Mouse (Mus musculus) myocyte (in vitro differentiated cells): ENCODE measurements at regions not wholly inside any gene's neighbourhood (a gene's known extent, or its start where the extent isn't known, plus 50 kb on each side); places are given as distances from the start of the nearest gene placed in this dataset.

Experiments used
- H3K27me3 ChIP-seq: one replicate; pipeline ENCODE4 v1.6.1; 2011; ENCODE audit not compliant: control insufficient read depth, insufficient read depth, insufficient read length
- H3K36me3 ChIP-seq: one replicate; pipeline ENCODE4 v1.6.1; 2011; ENCODE audit not compliant: control insufficient read depth, insufficient read depth
- H3K4me2 ChIP-seq: one replicate; pipeline ENCODE4 v1.6.1; 2011; ENCODE audit warnings: low read depth, control low read depth
- H3K4me3 ChIP-seq: one replicate; pipeline ENCODE4 v1.5.1; 2011; ENCODE audit warnings: mild to moderate bottlenecking, control low read depth, moderate library complexity
- H3K79me2 ChIP-seq: one replicate; pipeline ENCODE4 v1.6.1; 2011; ENCODE audit not compliant: control insufficient read depth, insufficient read depth
- H3ac ChIP-seq: one replicate; pipeline ENCODE4 v1.6.1; 2011; ENCODE audit not compliant: control insufficient read depth, insufficient read length
- CEBPB ChIP-seq: IDR thresholded peaks from 2 replicates; pipeline ENCODE4 v1.6.1; 2011; ENCODE audit warnings: mild to moderate bottlenecking, moderate library complexity; ENCODE audit not compliant: poor library complexity, insufficient read depth, severe bottlenecking
- E2F4 ChIP-seq: IDR thresholded peaks from one replicate; pipeline ENCODE4 v1.6.1; 2011; ENCODE audit warnings: mild to moderate bottlenecking, control low read depth, moderate library complexity; ENCODE audit not compliant: insufficient read depth
- MAX ChIP-seq: IDR thresholded peaks from one replicate; pipeline ENCODE4 v1.6.1; 2011; ENCODE audit warnings: low read depth, mild to moderate bottlenecking, control low read depth
- MYOD1 ChIP-seq, 3 experiments: IDR thresholded peaks; one replicate each; pipeline ENCODE4 v1.6.1; 2011; ENCODE audit warnings: control low read depth in 2 of 3, low read depth in 2 of 3, mild to moderate bottlenecking in 2 of 3, moderate library complexity in 1 of 3; ENCODE audit not compliant: insufficient read length in 2 of 3, control insufficient read depth in 1 of 3
- MYOG ChIP-seq, 3 experiments: IDR thresholded peaks; one replicate each; pipeline ENCODE4 v1.6.1; 2011; ENCODE audit warnings: control low read depth in 2 of 3, low read depth in 2 of 3, mild to moderate bottlenecking in 2 of 3; ENCODE audit not compliant: insufficient read length in 2 of 3, control insufficient read depth in 1 of 3, insufficient read depth in 1 of 3
- POLR2A ChIP-seq: IDR thresholded peaks from one replicate; pipeline ENCODE4 v1.6.1; 2011; ENCODE audit warnings: low read depth, mild to moderate bottlenecking, control low read depth, moderate library complexity; ENCODE audit not compliant: insufficient read length
- POLR2AphosphoS2 ChIP-seq: IDR thresholded peaks from one replicate; pipeline ENCODE4 v1.6.1; 2011; ENCODE audit warnings: low read depth, control low read depth; ENCODE audit not compliant: insufficient read length
- REST ChIP-seq: IDR thresholded peaks from one replicate; pipeline ENCODE4 v1.6.1; 2011; ENCODE audit warnings: mild to moderate bottlenecking, control low read depth, moderate library complexity; ENCODE audit not compliant: insufficient read depth, insufficient read length
- SRF ChIP-seq: IDR thresholded peaks from one replicate; pipeline ENCODE4 v1.6.1; 2011; ENCODE audit warnings: low read depth; ENCODE audit not compliant: control insufficient read depth, insufficient read length
- TCF12 ChIP-seq: IDR thresholded peaks from one replicate; pipeline ENCODE4 v1.6.1; 2011; ENCODE audit warnings: mild to moderate bottlenecking, control low read depth; ENCODE audit not compliant: poor library complexity, insufficient read depth, severe bottlenecking
- TCF3 ChIP-seq: IDR thresholded peaks from one replicate; pipeline ENCODE4 v1.6.1; 2011; ENCODE audit warnings: low read depth, control low read depth; ENCODE audit not compliant: insufficient read length
- USF1 ChIP-seq: IDR thresholded peaks from one replicate; pipeline ENCODE4 v1.6.1; 2011; ENCODE audit warnings: low read depth, mild to moderate bottlenecking, control low read depth, moderate library complexity

- TF ChIP-seq MYOD1 (IDR thresholded peaks at IDR 0.05; ENCODE audit: control insufficient read depth in 1 of 3, insufficient read length in 2 of 3, low read depth in 2 of 3) (no peak), CEBPB (no peak), SRF (no peak), TCF3 (no peak), POLR2A (no peak), REST (no peak), MYOG (IDR thresholded peaks at IDR 0.05; ENCODE audit: control insufficient read depth in 1 of 3, insufficient read depth in 1 of 3, insufficient read length in 2 of 3, low read depth in 2 of 3) (no peak), POLR2AphosphoS2 (no peak)
- no peaks in the 10 kb centered on the region for H3K36me3 ChIP-seq
- no peak overlapping the region for H3K4me3 ChIP-seq
- H3K27me3 ChIP-seq, result no peaks in the 10 kb centered on the region
- H3K79me2 ChIP-seq, result peaks cover 3% of the 10 kb centered on the region
- H3K4me2 ChIP-seq, result no peak overlapping the region
- no peak overlapping the region for H3ac ChIP-seq
Measured at GRCm38 (mm10) chr16:77537351-77537750, 64.5 kb downstream of the Gm11146 start.

GRCm38 (mm10) chr16:77536746-77537145, 65.1 kb downstream of the Gm11146 start:
- Histone ChIP-seq H3K4me2 (no peak overlapping the region), H3K4me3 (no peak overlapping the region), H3K27me3 (no peaks in the 10 kb centered on the region), H3K36me3 (no peaks in the 10 kb centered on the region), H3ac (no peak overlapping the region), H3K79me2 (peaks cover 1% of the 10 kb centered on the region)
- TF ChIP-seq CEBPB (no peak), USF1 (no peak), POLR2AphosphoS2 (no peak), POLR2A (no peak), TCF3 (no peak), TCF12 (no peak), REST (no peak), MYOD1 (IDR thresholded peaks at IDR 0.05; ENCODE audit: control insufficient read depth in 1 of 3, insufficient read length in 2 of 3, low read depth in 2 of 3) (no peak), MAX (no peak), MYOG (IDR thresholded peaks at IDR 0.05; ENCODE audit: control insufficient read depth in 1 of 3, insufficient read depth in 1 of 3, insufficient read length in 2 of 3, low read depth in 2 of 3) (no peak), SRF (no peak), E2F4 (no peak)

GRCm38 (mm10) chr16:77536314-77536713, 65.6 kb downstream of the Gm11146 start:
- Histone ChIP-seq H3K36me3 (no peaks in the 10 kb centered on the region), H3ac (no peak overlapping the region), H3K4me3 (no peak overlapping the region), H3K27me3 (no peaks in the 10 kb centered on the region), H3K79me2 (no peaks in the 10 kb centered on the region), H3K4me2 (no peak overlapping the region)
- TF ChIP-seq TCF12, result no peak

- TF ChIP-seq E2F4 (no peak), USF1 (no peak), MYOD1 (IDR thresholded peaks at IDR 0.05; ENCODE audit: control insufficient read depth in 1 of 3, insufficient read length in 2 of 3, low read depth in 2 of 3) (no peak), TCF3 (no peak), SRF (no peak), POLR2AphosphoS2 (no peak), CEBPB (no peak), MAX (no peak), TCF12 (no peak), POLR2A (no peak), REST (no peak), MYOG (IDR thresholded peaks at IDR 0.05; ENCODE audit: control insufficient read depth in 1 of 3, insufficient read depth in 1 of 3, insufficient read length in 2 of 3, low read depth in 2 of 3) (no peak)
- Histone ChIP-seq H3K79me2 (no peaks in the 10 kb centered on the region), H3ac (no peak overlapping the region), H3K4me2 (no peak overlapping the region), H3K27me3 (no peaks in the 10 kb centered on the region), H3K36me3 (no peaks in the 10 kb centered on the region), H3K4me3 (no peak overlapping the region)
Measured at GRCm38 (mm10) chr16:77535021-77535420, 66.9 kb downstream of the Gm11146 start.

GRCm38 (mm10) chr16:77531596-77531995, 70.3 kb downstream of the Gm11146 start:
- H3K4me2 ChIP-seq, result no peak overlapping the region
- H3K36me3 ChIP-seq, result no peaks in the 10 kb centered on the region
- no peaks in the 10 kb centered on the region for H3K27me3 ChIP-seq
- TF ChIP-seq SRF (no peak), CEBPB (no peak), E2F4 (no peak), POLR2A (no peak), USF1 (no peak), REST (no peak), TCF3 (no peak), MYOG (IDR thresholded peaks at IDR 0.05; ENCODE audit: control insufficient read depth in 1 of 3, insufficient read depth in 1 of 3, insufficient read length in 2 of 3, low read depth in 2 of 3) (no peak), POLR2AphosphoS2 (no peak), MYOD1 (IDR thresholded peaks at IDR 0.05; ENCODE audit: control insufficient read depth in 1 of 3, insufficient read length in 2 of 3, low read depth in 2 of 3) (no peak), MAX (no peak), TCF12 (no peak)
- no peak overlapping the region for H3K4me3 ChIP-seq
- peaks cover 5% of the 10 kb centered on the region for H3K79me2 ChIP-seq
- no peak overlapping the region for H3ac ChIP-seq
